Mouse (Mus musculus): ENCODE results near the gene Ntrk2.
A peak's percentile ranks its signal among the peaks of the same experiment; 100 is the strongest.

Ntrk2 gene

GRCm38 (mm10) chr13:58966466-58966865 is 160.1 kb downstream of the Ntrk2 start:
- DNase-seq (ENCODE audit: low read depth), result no peak

GRCm38 (mm10) chr13:58968168-58968567 is 161.8 kb downstream of the Ntrk2 start:
- no peak for DNase-seq (ENCODE audit: low read depth)

GRCm38 (mm10) chr13:58971449-58971903 is 165.1 kb downstream of the Ntrk2 start:
- DNase-seq (ENCODE audit: low read depth), result no peak

GRCm38 (mm10) chr13:58972511-58972910 is 166.1 kb downstream of the Ntrk2 start:
- no peak for DNase-seq (ENCODE audit: low read depth)

GRCm38 (mm10) chr13:58996447-58996846 is 190.1 kb downstream of the Ntrk2 start:
- no peak for DNase-seq (ENCODE audit: low read depth)

- no peak for DNase-seq (ENCODE audit: low read depth)
These were observed 191.4 kb downstream of the Ntrk2 start for GRCm38 (mm10) chr13:58997763-58998162.

GRCm38 (mm10) chr13:58999373-59000053 is 193.1 kb downstream of the Ntrk2 start:
- DNase-seq (ENCODE audit: low read depth), result peak; percentile 24

GRCm38 (mm10) chr13:59002943-59003806 is 196.8 kb downstream of the Ntrk2 start:
- no peak for DNase-seq (ENCODE audit: low read depth)

GRCm38 (mm10) chr13:59003807-59004173 is 197.4 kb downstream of the Ntrk2 start:
- no peak for DNase-seq (ENCODE audit: low read depth)

GRCm38 (mm10) chr13:59004579-59004978 is 198.2 kb downstream of the Ntrk2 start:
- no peak for DNase-seq (ENCODE audit: low read depth)

- no peak for DNase-seq (ENCODE audit: low read depth)
These were observed 203.5 kb downstream of the Ntrk2 start for GRCm38 (mm10) chr13:59009855-59010254.

GRCm38 (mm10) chr13:59010893-59011529 is 204.6 kb downstream of the Ntrk2 start:
- no peak for DNase-seq (ENCODE audit: low read depth)

- peak; percentile 70 for DNase-seq (ENCODE audit: low read depth)
These were observed 205.1 kb downstream of the Ntrk2 start for GRCm38 (mm10) chr13:59011530-59011903.

GRCm38 (mm10) chr13:59015360-59015759 is 209.0 kb downstream of the Ntrk2 start:
- DNase-seq (ENCODE audit: low read depth), result no peak

- DNase-seq (ENCODE audit: low read depth), result no peak
These were observed 210.8 kb downstream of the Ntrk2 start for GRCm38 (mm10) chr13:59017121-59017520.

GRCm38 (mm10) chr13:59022251-59023042 is 216.1 kb downstream of the Ntrk2 start:
- no peak for DNase-seq (ENCODE audit: low read depth)

GRCm38 (mm10) chr13:59025653-59026052 is 219.3 kb downstream of the Ntrk2 start:
- peak; percentile 71 for DNase-seq (ENCODE audit: low read depth)

- DNase-seq (ENCODE audit: low read depth), result no peak
These were observed 221.1 kb downstream of the Ntrk2 start for GRCm38 (mm10) chr13:59027436-59027835.

- DNase-seq (ENCODE audit: low read depth), result peak; percentile 61
These were observed 222.2 kb downstream of the Ntrk2 start for GRCm38 (mm10) chr13:59028546-59028945.

- DNase-seq (ENCODE audit: low read depth), result no peak
These were observed 224.2 kb downstream of the Ntrk2 start for GRCm38 (mm10) chr13:59030574-59030973.

GRCm38 (mm10) chr13:59040156-59040915 is 234.0 kb downstream of the Ntrk2 start:
- DNase-seq (ENCODE audit: low read depth), result no peak

Measured in naive thymus-derived CD4-positive, alpha-beta T cell, adult 2 months (primary cell).